Mouse (Mus musculus): ENCODE data around the gene Hlcs.

Hlcs gene

DNA sequence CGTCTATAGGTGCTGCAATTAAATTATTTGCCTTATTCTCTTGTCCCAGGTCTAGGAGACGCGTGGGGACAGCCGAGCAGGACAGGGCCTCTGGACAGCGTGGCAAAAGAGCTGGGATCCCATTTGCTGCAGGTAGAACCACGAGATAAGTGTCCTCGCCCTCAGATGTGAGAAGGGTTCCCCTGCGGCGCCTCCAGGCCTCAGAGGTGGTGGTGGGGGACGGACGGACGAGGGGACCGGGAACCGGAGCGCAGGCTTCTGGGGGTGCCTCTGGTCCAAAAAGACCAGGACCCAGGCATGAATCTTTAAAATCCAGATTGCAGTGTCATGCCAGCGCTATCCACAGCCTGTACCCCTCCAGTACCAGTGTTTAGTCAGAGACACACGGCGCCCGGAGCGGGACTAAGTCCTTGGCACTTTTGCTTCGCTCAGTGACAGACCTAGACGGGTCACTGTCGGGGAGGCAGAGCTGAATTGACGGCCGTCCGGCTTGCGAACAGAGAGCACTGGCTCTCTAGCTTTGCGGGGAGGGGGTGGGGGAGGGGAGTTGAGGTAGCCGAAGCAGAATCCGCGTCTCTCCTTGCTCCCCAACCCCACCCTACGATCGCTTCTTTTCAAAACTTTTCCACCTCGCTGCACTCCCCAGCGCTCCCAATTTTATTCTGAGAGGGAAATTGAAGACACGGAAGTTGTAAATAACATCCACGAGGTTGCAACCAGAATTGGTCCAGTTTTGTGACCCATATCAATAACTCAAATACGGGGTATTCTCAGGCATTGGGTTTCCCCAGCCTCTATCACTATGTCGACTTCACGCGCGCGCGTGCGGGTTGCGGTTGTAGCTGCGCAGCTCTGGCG lies 218.9 kb downstream of the Hlcs start:
- DNase-seq (ENCODE audit: low spot score): no peak

DNA sequence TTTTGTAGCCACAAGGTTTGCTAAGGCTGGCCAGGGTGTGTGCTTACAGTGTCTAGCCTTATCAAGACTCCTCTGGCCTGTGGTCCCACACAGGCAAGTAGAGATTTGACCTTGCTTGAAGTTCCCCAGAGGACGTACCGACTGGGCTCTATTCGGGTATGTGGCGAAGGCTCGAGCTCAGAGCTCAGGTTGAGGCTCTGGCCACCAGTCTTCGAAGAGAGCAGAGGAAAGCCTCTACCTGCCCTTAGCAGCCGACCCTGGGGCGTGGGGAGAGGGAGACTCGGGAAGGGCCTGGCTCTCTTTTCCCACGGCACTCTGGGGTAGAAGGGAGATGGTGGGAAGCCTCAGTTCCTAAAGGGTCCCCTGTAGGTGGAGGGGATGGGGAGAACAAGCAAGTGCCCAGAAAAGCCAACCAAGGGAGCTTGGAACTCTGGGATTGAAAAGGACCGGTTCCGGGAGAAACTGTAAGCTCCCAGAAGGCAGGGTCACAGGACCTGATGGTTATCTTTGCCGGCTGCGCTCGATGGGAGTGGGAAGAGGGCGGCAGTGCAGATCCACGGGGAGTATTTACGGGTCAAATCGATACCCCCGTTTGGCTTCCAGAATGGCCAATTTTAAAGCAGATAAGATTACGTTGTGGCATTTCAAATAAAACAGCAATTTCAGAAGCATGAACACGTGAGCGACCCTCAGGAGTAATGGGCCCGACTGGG lies 220.1 kb downstream of the Hlcs start:
- DNase-seq (ENCODE audit: low spot score): no peak

DNA sequence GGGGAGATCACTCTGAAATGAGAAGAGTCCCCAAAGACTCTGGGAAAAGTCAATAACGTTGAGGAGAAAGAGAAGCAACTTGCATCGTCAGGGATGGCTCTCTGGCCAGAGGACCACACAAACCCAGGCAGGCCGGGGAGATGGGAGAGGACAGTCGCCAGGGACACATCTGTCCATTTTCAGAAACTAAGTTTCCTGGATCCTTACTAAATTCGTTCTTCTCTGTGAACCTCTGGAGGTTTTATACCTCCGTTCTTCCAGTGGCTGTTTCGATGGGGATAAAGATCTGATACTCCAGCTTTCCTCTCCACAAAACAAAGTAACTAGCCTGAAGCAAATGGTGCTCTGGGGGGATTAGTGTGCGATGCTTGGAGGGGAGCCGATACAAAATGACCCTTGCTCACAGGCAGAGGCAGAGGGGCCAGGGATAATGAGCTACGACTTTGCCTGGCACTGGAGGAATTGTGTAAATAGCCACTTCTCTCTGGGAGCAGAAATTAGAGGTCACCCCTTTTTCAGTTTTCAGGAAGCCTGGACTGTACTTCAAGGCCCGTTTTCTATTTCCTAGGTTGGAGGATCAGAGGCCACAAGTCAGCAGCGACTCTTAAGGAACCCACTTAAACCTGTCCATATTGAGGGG lies 220.7 kb downstream of the Hlcs start:
- no peak for DNase-seq (ENCODE audit: low spot score)

DNA sequence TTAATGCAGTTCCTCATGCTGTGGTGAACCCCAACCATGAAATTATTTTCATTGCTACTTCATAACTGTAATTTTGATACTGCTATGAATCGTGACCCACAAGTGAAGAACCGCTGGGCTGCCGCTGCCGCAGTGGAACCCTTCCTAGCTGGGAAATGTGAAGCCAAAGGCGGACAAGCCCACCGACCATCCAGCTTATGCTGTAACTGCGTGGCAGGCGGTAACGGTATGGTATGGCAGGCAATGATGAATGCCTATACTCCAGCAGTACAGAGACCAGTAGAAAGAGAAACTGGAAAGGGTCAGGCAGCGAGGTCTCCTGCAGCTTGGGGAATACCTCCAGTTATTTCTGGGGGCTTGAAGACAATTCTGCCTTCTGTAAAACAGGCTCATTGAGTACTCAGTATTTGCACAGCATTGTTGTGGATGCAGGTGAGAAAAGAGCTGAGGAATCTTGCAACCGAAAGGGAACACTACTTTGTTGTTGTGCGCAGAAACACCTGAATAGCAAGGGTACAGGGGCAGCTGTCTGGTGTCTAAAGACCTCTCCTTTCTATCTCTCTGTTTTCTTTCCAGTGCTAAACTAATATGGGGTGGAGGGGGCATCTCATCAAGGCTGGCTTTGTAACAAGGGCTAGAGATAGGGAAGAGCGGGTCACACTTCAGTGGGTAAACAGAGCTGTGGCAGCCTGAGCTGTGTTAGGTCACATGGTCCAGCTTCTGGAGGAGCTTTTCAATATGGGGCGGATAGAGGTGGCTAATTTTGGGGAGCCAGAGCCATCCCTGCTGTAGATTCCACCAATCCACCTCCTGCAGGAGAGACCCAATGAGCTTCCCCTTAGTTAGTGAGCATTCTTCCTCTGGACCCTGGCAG lies 224.3 kb downstream of the Hlcs start:
- DNase-seq (ENCODE audit: low spot score): no peak

DNA sequence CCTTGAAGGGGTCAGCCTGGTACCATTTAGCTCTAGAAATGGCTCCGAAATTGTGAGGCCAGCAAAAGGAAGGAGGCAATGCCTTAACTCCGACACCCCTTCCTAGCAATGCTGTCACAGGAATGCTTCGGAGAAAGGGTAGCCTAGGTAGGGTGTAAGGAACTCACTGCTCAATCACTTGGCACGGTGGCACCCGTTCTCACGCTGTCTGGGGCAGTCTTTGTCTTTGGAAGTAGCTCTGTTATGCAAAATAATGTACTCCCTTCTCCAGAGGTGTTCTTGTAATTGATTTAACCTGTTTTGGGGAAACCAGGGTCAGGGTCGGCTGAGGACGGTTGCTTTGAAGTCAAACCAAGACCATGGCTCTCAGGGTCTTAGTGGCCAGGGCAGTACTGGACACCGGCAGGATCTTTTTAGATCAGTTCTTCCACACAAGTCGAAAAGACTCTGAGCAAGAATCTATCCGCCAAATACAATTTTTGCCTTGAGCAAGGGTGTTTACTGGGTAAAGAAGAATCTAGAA lies 225.1 kb downstream of the Hlcs start:
- DNase-seq (ENCODE audit: low spot score): no peak

DNA sequence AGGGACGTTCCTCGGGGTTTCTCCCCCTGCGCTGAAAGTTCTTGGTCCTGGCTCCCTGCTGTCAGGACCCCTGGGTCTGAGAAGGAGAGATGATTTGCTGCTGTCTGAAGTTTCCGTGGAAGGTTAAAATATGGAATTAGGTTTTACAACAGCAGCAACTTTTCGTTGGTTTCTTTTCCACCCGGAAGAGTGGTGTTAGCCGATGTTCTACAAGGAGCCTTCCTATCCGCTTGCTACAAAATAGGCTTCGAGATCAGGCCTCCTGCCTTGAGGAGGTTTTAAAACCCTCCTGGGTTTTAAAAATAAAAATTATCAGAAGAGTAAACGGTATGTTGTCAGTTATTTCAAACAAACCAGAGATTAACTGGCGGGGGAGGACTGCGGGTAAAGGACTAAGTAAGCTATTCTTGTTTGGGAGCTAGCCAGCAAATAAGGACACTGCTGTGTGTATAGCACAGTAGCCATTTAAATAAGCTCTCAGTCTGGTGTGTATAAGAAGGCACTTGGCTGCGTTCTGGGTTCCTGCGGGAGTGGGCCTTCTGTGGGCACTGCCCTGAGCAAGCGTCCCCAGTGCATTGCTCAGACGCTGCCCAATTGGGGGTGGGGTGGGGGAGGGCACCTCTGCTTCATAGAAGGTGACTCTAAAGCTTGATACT lies 225.7 kb downstream of the Hlcs start:
- no peak for DNase-seq (ENCODE audit: low spot score)

DNA sequence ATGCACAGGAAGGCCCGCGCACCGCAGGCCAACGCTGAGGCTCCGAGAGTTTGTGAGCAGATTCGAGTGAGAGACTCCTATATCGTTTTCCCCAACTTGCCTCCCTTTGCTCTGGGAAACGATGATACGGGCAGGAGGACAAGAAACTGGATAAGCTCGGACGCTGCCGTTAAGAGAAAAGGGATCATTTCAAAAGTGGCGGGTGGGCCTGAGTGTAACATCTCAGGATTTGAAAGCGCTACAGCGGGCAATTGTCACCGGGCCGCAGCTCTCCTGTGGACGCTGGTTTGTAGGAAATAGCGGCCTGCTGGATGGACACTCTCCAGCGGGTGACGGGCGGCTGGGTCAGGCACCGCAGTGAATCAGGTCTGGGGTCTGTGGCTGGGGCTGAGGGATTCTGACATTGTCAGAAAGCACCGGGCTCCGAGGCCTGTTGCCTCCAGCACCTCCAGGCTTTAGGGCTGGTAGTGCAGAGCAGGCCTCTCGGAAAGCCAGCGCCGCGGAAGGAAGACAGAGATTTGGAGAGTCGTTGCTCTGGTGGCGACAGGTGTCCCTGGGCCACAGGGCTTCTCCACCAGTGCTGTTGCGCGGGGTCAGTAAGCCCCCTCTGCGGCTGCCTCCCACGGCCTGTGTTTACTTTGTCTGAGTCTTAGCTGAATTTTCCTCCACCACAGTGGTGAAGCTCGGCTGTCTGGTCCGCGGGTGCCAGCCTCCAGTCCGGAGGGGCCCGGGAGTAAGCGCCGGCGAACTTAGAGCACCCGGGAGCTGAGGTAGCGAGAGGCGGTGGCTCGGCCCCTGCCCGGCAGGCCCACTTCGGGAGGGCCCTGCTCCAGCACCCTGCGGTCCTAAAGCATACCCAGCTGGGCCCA lies 226.4 kb downstream of the Hlcs start:
- DNase-seq (ENCODE audit: low spot score): no peak

DNA sequence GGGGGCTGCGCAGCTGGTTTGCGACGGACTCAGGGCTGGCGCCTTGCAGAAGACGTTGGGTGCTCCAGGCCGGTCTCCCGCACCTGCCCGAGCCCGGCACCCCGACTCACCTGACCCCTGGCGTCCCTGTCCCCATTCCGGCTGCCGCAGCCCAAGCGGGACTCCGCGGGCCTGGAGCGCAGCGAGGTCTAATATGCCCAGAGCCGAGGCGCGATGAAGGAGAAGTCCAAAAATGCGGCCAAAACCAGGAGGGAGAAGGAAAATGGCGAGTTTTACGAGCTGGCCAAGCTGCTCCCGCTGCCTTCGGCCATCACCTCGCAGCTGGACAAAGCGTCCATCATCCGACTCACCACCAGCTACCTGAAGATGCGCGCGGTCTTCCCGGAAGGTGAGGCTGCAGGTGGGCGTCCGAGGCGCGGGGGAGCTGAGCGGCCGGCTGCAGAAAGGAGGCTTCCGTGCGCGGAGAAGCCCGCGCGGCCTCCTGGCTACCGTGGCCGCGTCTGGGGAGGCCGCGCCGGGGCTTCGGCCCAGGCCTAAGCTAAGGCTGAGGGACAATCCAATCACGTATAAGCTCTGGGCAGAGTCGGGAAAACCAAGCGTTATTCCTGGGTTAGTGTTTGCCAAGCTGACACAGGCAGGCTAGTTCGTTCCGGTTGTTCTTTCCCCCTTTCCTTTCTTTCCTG lies 227.6 kb downstream of the Hlcs start:
- no peak for DNase-seq (ENCODE audit: low spot score)

DNA sequence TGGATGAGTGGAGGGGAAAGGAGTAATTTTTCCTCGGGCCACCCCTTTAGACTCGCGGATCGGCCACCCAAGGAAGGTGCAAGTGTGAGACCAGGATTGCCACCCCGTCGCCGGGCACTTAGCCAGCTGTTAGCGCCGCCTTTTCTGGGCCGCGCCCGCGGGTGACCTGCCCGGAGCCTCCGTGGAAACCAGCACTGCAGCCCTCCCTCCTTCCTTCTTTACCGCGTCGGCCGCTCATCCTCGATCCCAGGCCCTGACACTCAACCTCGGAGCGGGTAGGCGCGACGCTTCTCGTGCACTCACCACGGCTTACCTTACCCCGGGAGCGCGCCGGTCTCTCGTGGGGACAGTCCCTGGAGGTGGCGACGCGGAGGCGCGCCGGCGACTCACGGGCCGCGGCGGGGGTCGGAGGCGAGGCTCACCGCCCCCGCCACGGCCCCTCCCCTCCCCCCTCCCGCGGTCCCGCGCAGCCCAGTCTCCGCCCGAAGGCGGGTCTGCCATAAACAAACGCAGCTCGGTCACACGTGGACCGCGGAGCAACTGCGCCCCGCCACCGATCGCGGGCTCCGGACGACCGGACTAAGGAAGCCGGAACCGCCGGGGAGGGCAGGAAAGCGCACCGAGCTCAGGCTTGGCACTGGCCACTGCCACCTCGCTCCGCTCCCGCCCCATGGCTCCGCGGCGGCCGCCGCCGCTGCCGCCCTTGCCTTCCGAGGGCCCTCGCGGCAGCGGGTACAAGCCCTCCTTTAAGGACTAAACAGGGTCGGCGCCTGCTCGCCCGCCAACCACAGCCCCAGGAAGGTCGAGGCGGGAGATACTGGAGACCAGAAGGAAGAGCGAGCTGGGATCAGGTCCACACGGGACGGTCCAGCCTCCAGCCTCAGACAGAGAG lies 228.4 kb downstream of the Hlcs start, which contains the start of gene Sim2:
TSS of gene Sim2 (plus strand) at position 221 of the 892 bp plus-strand sequence.
- no peak for DNase-seq (ENCODE audit: low spot score)

DNA sequence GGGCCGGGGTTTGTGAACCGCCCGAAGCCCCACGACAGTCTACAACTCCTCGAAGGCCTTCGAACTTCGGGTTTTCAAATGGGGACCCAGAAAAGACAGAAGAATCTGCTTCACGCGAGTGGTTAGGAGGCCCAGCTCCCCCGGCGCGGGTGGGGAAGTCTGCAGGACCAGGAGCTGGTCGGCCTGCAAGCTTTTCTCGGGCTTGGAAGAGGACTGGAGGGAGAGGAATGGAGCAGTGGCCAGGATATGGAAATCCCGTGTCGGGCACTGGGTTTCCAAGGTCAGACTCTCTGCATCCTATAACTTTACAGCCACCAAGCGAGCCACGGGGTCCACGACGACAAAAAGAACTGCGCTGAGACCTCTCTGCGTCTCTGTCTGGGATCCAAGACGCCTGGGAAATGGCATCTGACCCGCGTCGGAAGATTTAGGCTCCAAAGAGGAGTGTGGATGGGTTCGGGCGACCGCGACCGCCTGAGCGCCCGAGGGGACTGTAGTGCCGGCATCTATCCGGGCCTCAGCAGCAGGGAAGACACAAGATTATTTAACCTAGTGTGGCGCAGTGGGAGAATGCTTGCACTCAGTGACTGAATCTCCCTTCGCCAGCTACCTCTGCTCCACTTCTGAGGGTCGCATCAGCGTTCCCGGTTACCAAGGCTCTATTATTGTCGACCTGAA lies 229.4 kb downstream of the Hlcs start:
- DNase-seq (ENCODE audit: low spot score): no peak

DNA sequence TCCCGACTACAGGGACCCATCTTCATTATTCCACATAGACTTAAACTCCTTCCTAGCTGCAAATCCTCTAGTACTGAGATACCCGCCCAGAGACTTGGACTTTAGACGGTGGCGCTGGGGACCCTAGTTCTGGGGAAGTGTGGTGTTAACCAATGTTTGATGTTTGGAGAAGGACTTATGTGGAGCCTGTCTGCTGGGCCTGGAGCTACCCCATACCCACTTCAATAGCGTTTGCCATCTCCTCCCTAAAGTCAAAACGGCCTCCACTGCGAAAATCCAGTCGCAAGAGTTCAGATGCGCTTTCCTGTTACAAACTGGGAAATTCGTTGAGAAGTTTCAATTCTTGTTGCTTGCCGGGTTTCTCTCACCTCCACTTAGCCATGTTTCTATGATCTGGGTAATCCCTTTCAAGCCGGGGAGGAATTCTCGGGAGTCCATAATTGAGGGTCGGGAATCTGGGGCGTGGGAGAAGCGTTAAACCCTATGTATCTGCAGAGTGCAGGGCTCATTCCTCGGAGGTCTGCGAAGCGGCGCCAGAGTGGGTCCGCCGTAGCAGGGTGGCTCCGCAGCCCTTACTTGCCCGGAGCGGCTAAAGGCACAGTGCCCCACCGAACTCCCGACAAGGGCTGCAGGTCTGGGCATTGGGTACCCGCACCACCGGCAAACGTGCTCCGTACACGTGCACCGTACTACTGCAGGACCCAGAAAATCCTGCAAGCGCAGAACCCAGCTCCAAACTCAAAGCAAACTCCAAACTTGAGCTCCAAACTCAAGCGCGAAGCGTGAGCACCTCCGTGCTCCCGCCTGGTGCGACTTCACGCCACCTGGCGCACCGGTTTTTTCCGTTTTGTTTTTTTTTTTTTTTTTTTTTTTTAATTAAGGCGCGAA lies 230.2 kb downstream of the Hlcs start:
- no peak for DNase-seq (ENCODE audit: low spot score)

DNA sequence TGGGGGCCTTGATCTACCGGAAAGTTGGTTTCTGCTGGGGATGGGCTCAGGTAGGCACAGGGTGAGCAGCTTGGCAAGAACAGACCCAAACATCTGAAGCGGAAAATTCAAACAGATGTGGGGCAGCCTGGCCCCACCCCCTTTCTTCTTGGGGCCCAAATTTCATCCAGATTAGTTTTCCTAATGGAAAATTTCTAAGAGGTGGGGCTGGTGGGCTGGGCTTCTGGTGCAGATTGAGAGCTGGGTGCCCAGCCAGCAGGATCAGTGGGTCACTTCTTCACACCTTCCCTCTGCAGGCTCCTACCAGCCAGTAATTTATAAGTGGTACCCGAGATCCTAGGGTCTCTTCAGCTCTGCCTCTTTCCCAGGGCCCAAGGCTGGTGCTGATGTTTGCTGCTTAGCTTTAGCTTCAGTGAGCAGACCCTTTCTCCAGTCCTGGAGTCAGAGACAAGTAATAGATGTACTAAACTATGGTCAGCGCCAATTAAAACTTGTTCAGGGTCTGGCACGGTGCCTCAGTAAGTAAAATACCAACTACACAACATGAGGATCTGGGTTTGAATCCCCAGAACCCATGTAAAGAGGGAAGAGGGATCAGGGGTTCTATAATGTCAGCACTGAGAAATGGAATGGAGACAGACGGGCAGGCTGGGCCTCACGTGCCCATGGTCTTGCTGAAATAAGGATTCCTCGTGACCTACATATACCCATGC lies 231.2 kb downstream of the Hlcs start:
- DNase-seq (ENCODE audit: low spot score): no peak

DNA sequence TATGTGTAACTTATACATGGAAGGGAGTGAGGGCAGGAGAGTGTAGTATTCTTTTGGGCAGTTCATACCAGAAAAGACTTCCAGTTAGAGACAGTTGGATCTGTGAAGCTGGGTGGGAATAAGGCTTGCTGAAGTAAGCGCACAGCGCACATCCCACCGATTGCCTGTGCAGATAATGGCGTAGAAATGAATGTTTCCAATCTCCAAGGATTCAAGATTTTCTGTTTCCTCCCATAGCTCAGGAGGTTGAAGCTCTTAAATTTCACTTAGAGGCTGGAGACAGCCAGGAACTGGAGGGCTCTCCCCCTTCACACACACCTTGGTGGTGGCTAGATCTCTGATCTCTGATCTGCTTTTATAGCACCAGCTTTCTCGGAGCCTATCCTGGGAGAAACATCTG lies 231.8 kb downstream of the Hlcs start:
- no peak for DNase-seq (ENCODE audit: low spot score)

DNA sequence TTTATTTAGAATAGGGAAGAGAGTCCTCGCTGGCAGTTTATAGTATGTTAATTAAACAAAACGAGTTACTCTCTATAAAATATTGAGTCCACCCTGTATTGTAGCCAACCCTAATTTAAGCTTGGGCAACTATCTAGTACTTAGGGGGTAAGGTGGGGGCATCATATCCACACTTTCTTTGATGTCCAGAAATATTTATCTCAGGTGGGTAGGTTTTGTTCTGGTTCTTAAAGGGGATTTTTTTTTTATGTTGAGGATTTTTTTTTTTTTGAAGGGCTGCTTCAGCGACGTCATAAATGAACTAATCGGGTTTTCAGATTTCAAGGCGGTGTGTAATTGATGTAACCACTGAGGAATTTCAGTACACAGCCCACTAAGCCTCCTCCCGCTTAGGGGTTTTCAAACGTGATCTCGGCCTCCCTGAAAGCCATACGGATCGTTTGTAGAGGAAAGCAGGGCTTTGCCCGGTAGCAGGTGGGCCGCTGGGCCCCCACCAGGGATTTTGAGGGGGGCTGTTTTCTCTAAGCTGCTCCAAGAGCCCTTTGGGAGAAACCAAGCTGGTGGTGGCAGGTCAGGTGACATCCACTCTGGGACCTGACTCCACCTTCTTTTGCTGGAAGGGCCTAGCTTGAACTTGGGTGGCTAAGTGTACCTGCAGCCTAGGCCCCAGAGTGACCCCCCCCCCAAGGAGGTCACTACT lies 233.4 kb downstream of the Hlcs start:
- DNase-seq (ENCODE audit: low spot score): no peak

DNA sequence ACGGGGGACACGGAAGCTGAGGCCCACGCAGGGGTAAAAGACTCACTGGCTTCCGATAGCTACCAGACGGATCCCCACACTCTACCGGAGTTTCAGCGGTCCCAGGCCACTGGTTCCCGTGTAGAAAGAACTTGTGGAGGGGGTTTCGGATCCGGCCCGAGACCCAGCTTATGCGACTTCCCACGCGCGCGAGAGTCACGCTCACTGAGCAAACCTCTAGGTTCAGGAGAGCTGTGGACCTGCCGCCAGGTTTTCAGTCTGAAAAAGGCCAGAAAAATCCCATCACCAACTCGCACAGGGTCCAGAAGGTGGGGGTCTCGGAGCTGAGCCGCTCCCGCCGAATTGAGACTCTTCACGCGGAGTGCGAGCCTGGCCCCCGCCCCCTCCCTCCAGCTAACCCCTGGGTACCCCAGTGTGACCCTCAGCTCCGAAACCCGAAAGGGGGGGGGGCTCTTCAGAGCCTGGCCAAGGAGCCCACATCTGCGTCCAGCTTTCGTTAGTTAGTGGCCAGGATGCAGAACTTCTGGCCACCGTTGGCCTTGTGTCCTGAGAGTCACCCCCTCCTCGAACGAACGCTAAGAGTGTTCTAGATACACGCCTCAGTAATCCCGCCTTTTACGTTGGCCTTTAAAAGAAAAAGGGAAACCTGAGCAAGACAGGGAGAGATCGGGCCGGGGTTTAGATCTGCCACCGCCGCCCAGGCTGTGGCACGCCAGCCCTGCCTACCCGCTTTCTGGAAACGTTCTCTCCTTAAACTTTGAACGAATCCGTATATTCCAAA lies 234.1 kb downstream of the Hlcs start:
- DNase-seq (ENCODE audit: low spot score): no peak

All from yolk sac, embryonic 10.5 days (tissue).